In the genomic region with DNA sequence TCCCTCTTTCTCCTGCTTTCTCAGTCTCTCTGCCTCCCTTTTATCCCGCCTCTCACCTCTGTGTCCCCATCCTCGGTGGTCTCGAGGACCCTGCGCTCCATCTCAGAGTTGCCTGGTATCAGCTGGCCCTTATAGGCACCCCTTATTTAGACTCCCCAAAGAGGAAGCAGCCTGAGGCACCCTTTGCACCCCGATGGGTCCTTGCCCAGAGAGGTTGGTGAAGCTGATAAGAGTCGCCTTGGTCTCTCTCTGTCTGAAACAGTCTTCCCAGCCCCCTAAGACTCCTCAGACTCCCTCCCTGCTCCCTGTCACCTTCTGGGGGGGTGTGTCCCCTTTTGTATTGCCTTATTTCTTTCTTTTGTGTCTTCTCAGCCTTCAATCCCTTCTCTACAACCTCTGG, we compare ENCODE assay signal across 20 mouse cellular contexts. TPM values are rescaled to one million over a fixed set of nuclear protein-coding genes. Genes with fewer than 3 reads are reported as not detected.
DNase-seq lines count a peak whose midpoint lies in the region; ATAC-seq and TF ChIP-seq lines count a peak whose summit lies in the region.
"Had no signal": no experiment of that assay in that cellular context is flagged by ENCODE, and none has a peak within 500 bp of the region (broad histone marks: within the 10 kb centered on the region; RNA-seq: fewer than 3 reads in every experiment).

A gene (minus strand): TSS at position 101 of the 400 bp plus-strand sequence.

- H3K27ac ChIP-seq in heart, embryonic 11.5 days (ENCODE audit: low read depth, low read length), result no peak within 1 kb of the TSS
- peak within 1 kb of the TSS; percentile 84 for H3K27ac ChIP-seq in lung, postnatal 0 days (ENCODE audit: low read length)
- peak within 1 kb of the TSS; percentile 54 for H3K27ac ChIP-seq in heart, embryonic 13.5 days (replicated peaks)
- H3K27ac ChIP-seq: embryonic facial prominence, embryonic 10.5 days; forebrain, embryonic 15.5 days; hindbrain, postnatal 0 days; kidney, embryonic 15.5 days; liver, embryonic 12.5 days; neural tube, embryonic 12.5 days had no signal

- no peak for TF ChIP-seq CTCF in lung, postnatal 0 days (IDR thresholded peaks at IDR 0.05)

- no peak within 1 kb of the TSS for H3K9ac ChIP-seq in heart, embryonic 11.5 days (ENCODE audit: low read depth, low read length)
- no peak within 1 kb of the TSS for H3K9ac ChIP-seq in lung, postnatal 0 days (replicated peaks; ENCODE audit: low read depth)
- H3K9ac ChIP-seq in heart, embryonic 13.5 days, result peak within 1 kb of the TSS; percentile 28
- H3K9ac ChIP-seq: forebrain, embryonic 15.5 days; kidney, embryonic 15.5 days; liver, embryonic 12.5 days; neural tube, embryonic 12.5 days had no signal

- DNase-seq in heart, adult 18-20 months, result no peak
- DNase-seq in lung, postnatal 0 days (ENCODE audit: low spot score), result no peak
- DNase-seq in lung, postnatal 10 days, result no peak
- DNase-seq in heart, postnatal 36 days, result no peak
- no peak for DNase-seq in spleen, postnatal 10 days (ENCODE audit: low spot score in 2 of 2)
- DNase-seq: cerebellum, adult 8-10 months; layer of hippocampus, adult 9-11 months; lung, adult 2 months; right cerebral cortex, adult 18-20 months had no signal

- intact Hi-C loops in heart, postnatal 36 days (cut with DNase I), result no loop called here

- no peak within 1 kb of the TSS for H3K4me2 ChIP-seq in heart, embryonic 11.5 days
- H3K4me2 ChIP-seq in lung, postnatal 0 days (replicated peaks; ENCODE audit: low read depth, low read length), result no peak within 1 kb of the TSS
- no peak within 1 kb of the TSS for H3K4me2 ChIP-seq in heart, embryonic 13.5 days
- H3K4me2 ChIP-seq: forebrain, embryonic 15.5 days; kidney, embryonic 15.5 days; liver, embryonic 12.5 days; neural tube, embryonic 12.5 days had no signal

- no peaks in the 10 kb centered on the region for H3K27me3 ChIP-seq in heart, embryonic 11.5 days (ENCODE audit: control insufficient read depth, insufficient read depth, low read length)
- no peaks in the 10 kb centered on the region for H3K27me3 ChIP-seq in lung, postnatal 0 days (replicated peaks; ENCODE audit: insufficient read depth, low read length)
- peaks cover 3% of the 10 kb centered on the region; the same call in 1 of the 2 replicates for H3K27me3 ChIP-seq in heart, embryonic 13.5 days (replicated peaks)
- H3K27me3 ChIP-seq: forebrain, embryonic 15.5 days had no signal

- H3K4me1 ChIP-seq in heart, embryonic 11.5 days (ENCODE audit: control insufficient read depth, insufficient read depth, low read length), result peaks cover 4% of the 10 kb centered on the region; the same call in 1 of the 2 replicates
- H3K4me1 ChIP-seq in lung, postnatal 0 days (ENCODE audit: insufficient read depth, low read depth, low read length), result no peaks in the 10 kb centered on the region
- H3K4me1 ChIP-seq in heart, embryonic 13.5 days, result peaks cover 14% of the 10 kb centered on the region
- H3K4me1 ChIP-seq: forebrain, embryonic 15.5 days; liver, embryonic 12.5 days; neural tube, embryonic 12.5 days had no signal

- H3K36me3 ChIP-seq in heart, embryonic 11.5 days (ENCODE audit: control insufficient read depth, insufficient read depth, low read length), result no peaks in the 10 kb centered on the region
- no peaks in the 10 kb centered on the region for H3K36me3 ChIP-seq in lung, postnatal 0 days (ENCODE audit: insufficient read depth, low read length)
- no peaks in the 10 kb centered on the region for H3K36me3 ChIP-seq in heart, embryonic 13.5 days
- H3K36me3 ChIP-seq: embryonic facial prominence, embryonic 10.5 days; forebrain, embryonic 15.5 days; kidney, embryonic 15.5 days; liver, embryonic 12.5 days; neural tube, embryonic 12.5 days had no signal

- ATAC-seq in heart, embryonic 11.5 days (replicated peaks; ENCODE audit: insufficient number of reproducible peaks, low FRiP score, low TSS enrichment), result no peak
- no peak for ATAC-seq in lung, postnatal 0 days
- no peak for ATAC-seq in heart, embryonic 13.5 days (ENCODE audit: extremely low read depth, insufficient number of reproducible peaks, low FRiP score, low TSS enrichment)
- ATAC-seq in megakaryocyte, adult 5-6 weeks (ENCODE audit: poor library complexity, severe bottlenecking), result no peak
- ATAC-seq: forebrain, embryonic 15.5 days; hindbrain, postnatal 0 days; intestine, postnatal 0 days; liver, embryonic 12.5 days had no signal

- no peak within 1 kb of the TSS for H3K4me3 ChIP-seq in heart, embryonic 11.5 days (ENCODE audit: low read depth, low read length)
- H3K4me3 ChIP-seq in lung, postnatal 0 days (ENCODE audit: low read depth, low read length), result no peak within 1 kb of the TSS
- no peak within 1 kb of the TSS for H3K4me3 ChIP-seq in heart, embryonic 13.5 days
- H3K4me3 ChIP-seq: embryonic facial prominence, embryonic 10.5 days; forebrain, embryonic 15.5 days; kidney, embryonic 15.5 days; liver, embryonic 12.5 days; neural tube, embryonic 12.5 days had no signal

- WGBS in heart, embryonic 11.5 days (ENCODE audit: insufficient replicate concordance), result 38% methylated on average over 6 of the region's 6 CpGs
- WGBS in lung, postnatal 0 days, result 34% methylated on average over 6 of the region's 6 CpGs
- WGBS in heart, embryonic 13.5 days, result 28% methylated on average over 6 of the region's 6 CpGs

- no peaks in the 10 kb centered on the region for H3K9me3 ChIP-seq in heart, embryonic 11.5 days (replicated peaks; ENCODE audit: control insufficient read depth, low read length)
- H3K9me3 ChIP-seq in lung, postnatal 0 days (ENCODE audit: low read length), result no peaks in the 10 kb centered on the region
- H3K9me3 ChIP-seq in heart, embryonic 13.5 days, result no peaks in the 10 kb centered on the region
- H3K9me3 ChIP-seq: embryonic facial prominence, embryonic 10.5 days; forebrain, embryonic 15.5 days; kidney, embryonic 15.5 days; liver, embryonic 12.5 days; neural tube, embryonic 12.5 days had no signal

- TF ChIP-seq EP300 in lung, postnatal 0 days (IDR thresholded peaks at IDR 0.05), result no peak

RNA-seq across cellular contexts. Expression of the gene that starts here (rescaled TPM):
- 10 to 100 TPM; 37.3 to 39.0 TPM for total RNA-seq in heart, adult 18-20 months (2021)
- polyA plus RNA-seq in heart, embryonic 11.5 days (2014; fragmentation: Nextera tagmentation; extraction: Ambion mirVana), result 0.44 and 0.49 TPM in 2 replicates
- polyA plus RNA-seq in lung, postnatal 0 days (2015; fragmentation: Nextera tagmentation; extraction: Ambion mirVana), result 0.37 TPM in 2 replicates
- polyA plus RNA-seq in heart, embryonic 13.5 days (2015; fragmentation: Nextera tagmentation; extraction: Ambion mirVana), result 0.12 and 0.55 TPM in 2 replicates
- 10 to 100 TPM; 31.5 to 45.5 TPM for total RNA-seq in heart, postnatal 36 days (2021)
- 0.09 TPM in 1 of 2 replicates, not detected in the other for total RNA-seq in megakaryocyte, adult 5-6 weeks (2015)
- total RNA-seq in megakaryocyte, adult 5-6 weeks (2017), result not detected in 2 replicates
- total RNA-seq: CH12.LX had no signal
- polyA plus RNA-seq: embryonic facial prominence, embryonic 10.5 days; intestine, postnatal 0 days; kidney, embryonic 15.5 days; liver, embryonic 12.5 days had no signal

Comparison
In these comparisons a context has a peak if more than half of its experiments do, and no peak if none do; other contexts are left out.
1. RNA of the gene that starts here (total RNA-seq): 31.5 to 45.5 TPM in heart, postnatal 36 days and 37.3 to 39.0 TPM in heart, adult 18-20 months; 0.09 TPM in megakaryocyte, adult 5-6 weeks; every median in the first group is over 10 times any median in the second.